ENCODE assay signal across 16 mouse cellular contexts in the genomic region with DNA sequence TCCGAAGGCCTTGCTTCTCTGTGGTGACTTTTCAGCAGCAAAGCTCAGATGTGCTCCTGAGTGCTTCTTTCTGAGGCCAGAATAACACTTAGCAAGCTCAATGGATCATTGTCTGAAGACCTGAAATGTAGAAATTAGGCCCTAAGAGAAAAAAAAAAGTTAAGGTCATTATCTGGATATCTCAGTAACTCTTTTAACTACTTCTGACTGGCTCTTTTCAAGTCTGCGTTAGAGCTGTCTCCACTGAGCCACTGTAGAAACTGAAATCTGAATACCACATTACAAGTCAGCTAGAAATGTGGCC. TPM values are rescaled to one million over a fixed set of nuclear protein-coding genes. Genes with fewer than 3 reads are reported as not detected.
DNase-seq lines count a peak whose midpoint lies in the region; ATAC-seq lines count a peak whose summit lies in the region.
"Had no signal": no experiment of that assay in that cellular context is flagged by ENCODE, and none has a peak within 500 bp of the region (broad histone marks: within the 10 kb centered on the region; RNA-seq: fewer than 3 reads in every experiment).

No protein-coding gene starts in this region.

- H3K36me3 ChIP-seq in heart, embryonic 16.5 days (ENCODE audit: control insufficient read depth, insufficient read depth), result no peaks in the 10 kb centered on the region
- no peaks in the 10 kb centered on the region for H3K36me3 ChIP-seq in neural tube, embryonic 15.5 days
- no peaks in the 10 kb centered on the region for H3K36me3 ChIP-seq in limb, embryonic 10.5 days
- H3K36me3 ChIP-seq in hindbrain, embryonic 14.5 days (replicated peaks; ENCODE audit: control insufficient read depth, insufficient read depth), result no peaks in the 10 kb centered on the region
- H3K36me3 ChIP-seq: hindbrain, embryonic 12.5 days had no signal

- no peaks in the 10 kb centered on the region for H3K27me3 ChIP-seq in heart, embryonic 16.5 days (ENCODE audit: control insufficient read depth, insufficient read depth, low read length)
- no peaks in the 10 kb centered on the region for H3K27me3 ChIP-seq in neural tube, embryonic 15.5 days (replicated peaks)
- no peaks in the 10 kb centered on the region for H3K27me3 ChIP-seq in limb, embryonic 10.5 days (ENCODE audit: low read depth, poor library complexity, severe bottlenecking)
- H3K27me3 ChIP-seq in hindbrain, embryonic 14.5 days (ENCODE audit: control insufficient read depth, insufficient read depth, low read length), result no peaks in the 10 kb centered on the region
- H3K27me3 ChIP-seq: hindbrain, embryonic 12.5 days had no signal

- ATAC-seq in heart, embryonic 16.5 days (replicated peaks; ENCODE audit: extremely low read depth, insufficient read depth, low FRiP score), result no peak
- ATAC-seq in neural tube, embryonic 15.5 days (ENCODE audit: low FRiP score), result no peak
- ATAC-seq in hindbrain, embryonic 14.5 days (ENCODE audit: low FRiP score), result no peak
- ATAC-seq: inflammation-experienced regulatory T-cells, adult 6 months had no signal

- H3K4me3 ChIP-seq in heart, embryonic 16.5 days (ENCODE audit: low read length), result no peak overlapping the region
- H3K4me3 ChIP-seq in neural tube, embryonic 15.5 days (replicated peaks), result no peak overlapping the region
- no peak overlapping the region for H3K4me3 ChIP-seq in limb, embryonic 10.5 days
- H3K4me3 ChIP-seq in hindbrain, embryonic 14.5 days (replicated peaks; ENCODE audit: low read length), result no peak overlapping the region
- H3K4me3 ChIP-seq: hindbrain, embryonic 12.5 days had no signal

- no peak for DNase-seq in heart, postnatal 4 days
- no peak for DNase-seq in neural tube, embryonic 10.5 days (ENCODE audit: extremely low spot score, low spot score)
- no peak for DNase-seq in limb, embryonic 10.5 days (ENCODE audit: low spot score)
- DNase-seq in retina, postnatal 1 day, result peak; percentile 31
- DNase-seq in spleen, adult 12 weeks (ENCODE audit: low spot score), result no peak
- DNase-seq in hindbrain, embryonic 14.5 days (ENCODE audit: low spot score), result no peak
- DNase-seq: B cell, adult 2 months; cerebellum, adult 2 months; gastrocnemius, postnatal 14 days; kidney, adult 9 months; kidney, postnatal 25 days; liver had no signal

- 0 out of 2 replicates have a peak overlapping the region, but pooled peaks have one; percentile 13 for H3K27ac ChIP-seq in heart, embryonic 16.5 days (ENCODE audit: low read length)
- peak overlapping the region; percentile 23; the same call in 1 of the 2 replicates for H3K27ac ChIP-seq in neural tube, embryonic 15.5 days (replicated peaks)
- H3K27ac ChIP-seq in limb, embryonic 10.5 days, result peak overlapping the region; percentile 66
- H3K27ac ChIP-seq in hindbrain, embryonic 14.5 days, result no peak overlapping the region
- H3K27ac ChIP-seq: hindbrain, embryonic 12.5 days had no signal

- H3K9ac ChIP-seq in heart, embryonic 16.5 days (ENCODE audit: low read length), result no peak overlapping the region
- no peak overlapping the region for H3K9ac ChIP-seq in neural tube, embryonic 15.5 days (replicated peaks)
- no peak overlapping the region for H3K9ac ChIP-seq in hindbrain, embryonic 14.5 days
- H3K9ac ChIP-seq: hindbrain, embryonic 12.5 days had no signal

- no peak overlapping the region for H3K4me2 ChIP-seq in heart, embryonic 16.5 days (ENCODE audit: low read depth, low read length)
- no peak overlapping the region for H3K4me2 ChIP-seq in neural tube, embryonic 15.5 days
- H3K4me2 ChIP-seq in hindbrain, embryonic 14.5 days (replicated peaks), result no peak overlapping the region
- H3K4me2 ChIP-seq: hindbrain, embryonic 12.5 days had no signal

- WGBS in heart, embryonic 16.5 days, result 61% methylated on average over 2 of the region's 2 CpGs
- 25% methylated on average over 2 of the region's 2 CpGs for WGBS in neural tube, embryonic 15.5 days
- WGBS in limb, embryonic 10.5 days, result 67% methylated on average over 2 of the region's 2 CpGs
- 35% methylated on average over 2 of the region's 2 CpGs for WGBS in hindbrain, embryonic 14.5 days

- no peaks in the 10 kb centered on the region for H3K9me3 ChIP-seq in heart, embryonic 16.5 days (replicated peaks; ENCODE audit: control insufficient read depth, low read length)
- no peaks in the 10 kb centered on the region for H3K9me3 ChIP-seq in neural tube, embryonic 15.5 days (replicated peaks)
- no peaks in the 10 kb centered on the region for H3K9me3 ChIP-seq in limb, embryonic 10.5 days (replicated peaks)
- H3K9me3 ChIP-seq in hindbrain, embryonic 14.5 days (ENCODE audit: control insufficient read depth, low read length), result no peaks in the 10 kb centered on the region
- H3K9me3 ChIP-seq: hindbrain, embryonic 12.5 days had no signal

- peaks cover 9% of the 10 kb centered on the region for H3K4me1 ChIP-seq in heart, embryonic 16.5 days (ENCODE audit: control insufficient read depth, insufficient read depth, low read length)
- peaks cover 14% of the 10 kb centered on the region; the same call in 1 of the 2 replicates for H3K4me1 ChIP-seq in neural tube, embryonic 15.5 days
- peaks cover 20% of the 10 kb centered on the region for H3K4me1 ChIP-seq in limb, embryonic 10.5 days
- peaks cover 22% of the 10 kb centered on the region for H3K4me1 ChIP-seq in hindbrain, embryonic 14.5 days (replicated peaks; ENCODE audit: control insufficient read depth, insufficient read depth, low read length)

RNA-seq across cellular contexts. Expression of a gene that starts 33.8 kb away (rescaled TPM):
- polyA plus RNA-seq in heart, embryonic 16.5 days (2015; fragmentation: Nextera tagmentation; extraction: Ambion mirVana), result 23.9 and 24.3 TPM in 2 replicates
- 10 to 100 TPM; 29.1 to 31.5 TPM for total RNA-seq in heart, postnatal 4 days (2021)
- polyA plus RNA-seq in neural tube, embryonic 15.5 days (2015; fragmentation: Nextera tagmentation; extraction: Ambion mirVana), result 20.6 and 22.5 TPM in 2 replicates
- polyA plus RNA-seq in limb, embryonic 10.5 days (2016; fragmentation: Nextera tagmentation; extraction: Ambion mirVana), result 19.4 and 22.9 TPM in 2 replicates
- 17.6 and 21.0 TPM in 2 replicates for polyA plus RNA-seq in hindbrain, embryonic 14.5 days (2014; fragmentation: Nextera tagmentation; extraction: Ambion mirVana)
